Mouse (Mus musculus) cerebellum, adult 11-12 months (tissue): ENCODE results near the gene Acy3.
A peak's percentile ranks its signal among the peaks of the same experiment; 100 is the strongest.
"Not testable (repeated sequence)": the region's sequence is repeated elsewhere in the genome, so short reads cannot be mapped to it uniquely, and the experiment has no call there.

ENCODE experiments used
- DNase-seq: peaks from one replicate; pipeline ENCODE4 v3.0.0; 2022

Acy3 gene

DNA sequence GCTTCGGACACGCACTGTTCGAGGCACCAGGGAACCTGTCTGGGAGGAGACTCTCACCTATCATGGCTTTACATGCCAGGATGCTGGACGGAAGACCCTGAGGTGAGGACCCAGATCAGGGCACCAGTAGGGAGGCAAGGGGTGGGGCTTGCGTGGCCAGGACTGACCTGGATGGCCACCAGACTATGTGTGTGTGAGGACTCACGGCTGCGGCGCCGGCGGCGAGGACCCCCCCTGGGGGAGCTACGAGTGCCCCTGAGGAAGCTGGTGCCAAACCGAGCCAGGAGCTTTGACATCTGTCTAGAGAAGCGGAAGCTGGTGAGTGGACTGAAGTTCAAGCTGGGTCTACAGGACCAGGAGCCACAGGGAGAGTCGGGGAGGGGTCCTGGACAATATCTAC is 18.0 kb downstream of the Acy3 start:
- DNase-seq: no peak

DNA sequence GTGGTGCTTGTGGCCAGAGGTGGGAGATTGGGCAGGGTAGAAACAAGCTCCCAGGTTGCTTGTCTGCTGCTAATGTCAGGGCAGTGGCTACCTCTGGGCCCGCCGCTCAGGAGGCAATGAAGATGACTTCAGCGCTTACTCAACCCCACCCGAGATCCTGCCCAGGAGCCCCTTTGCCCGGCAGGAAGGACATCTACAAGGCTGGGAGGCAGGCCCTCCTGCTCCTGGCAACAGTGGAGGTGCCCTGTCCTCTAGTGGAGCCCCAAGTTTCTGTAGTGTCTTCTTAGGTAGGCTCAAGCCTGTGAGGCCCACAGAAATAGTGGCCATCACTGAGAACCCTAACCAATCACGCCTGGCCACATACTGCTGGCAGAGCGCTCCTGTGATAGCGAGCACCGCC is 18.7 kb downstream of the Acy3 start:
- DNase-seq: no peak

DNA sequence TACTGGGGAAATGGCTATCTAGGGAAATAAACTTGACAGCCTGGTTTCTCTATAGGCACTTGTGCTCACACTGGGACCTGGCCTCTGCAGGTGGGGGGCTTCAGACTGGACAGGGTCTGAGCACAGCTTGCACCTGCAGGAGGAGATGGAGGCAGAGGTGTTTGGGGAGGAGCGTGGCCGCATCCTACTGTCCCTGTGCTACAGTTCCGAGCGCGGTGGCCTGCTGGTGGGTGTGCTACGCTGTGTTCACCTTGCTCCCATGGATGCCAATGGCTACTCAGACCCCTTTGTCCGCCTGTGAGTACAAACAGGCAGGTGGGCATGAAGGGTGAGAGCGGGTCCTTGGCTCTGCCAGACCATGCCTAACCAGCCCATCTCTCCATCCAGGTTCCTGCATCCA is 19.6 kb downstream of the Acy3 start:
- no peak for DNase-seq

DNA sequence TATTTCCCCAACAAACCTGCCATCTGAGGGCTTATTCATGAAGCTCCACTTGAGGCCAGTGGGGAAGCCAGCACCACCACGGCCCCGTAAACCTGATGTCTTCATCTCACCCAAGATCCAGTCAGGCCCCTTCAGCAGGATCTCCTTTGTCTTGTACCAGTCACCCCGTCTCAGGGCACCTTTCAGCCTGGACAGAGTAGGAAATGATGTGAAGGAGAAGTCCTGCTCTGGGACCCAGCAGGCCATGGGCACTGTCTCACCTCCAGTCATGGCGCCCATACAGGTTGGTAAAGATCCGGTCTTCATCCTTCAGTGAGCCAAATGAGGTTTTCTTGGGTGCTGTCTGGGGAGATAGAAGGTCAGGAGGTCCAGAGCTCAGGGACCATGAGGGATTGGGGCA is 24.7 kb downstream of the Acy3 start:
- DNase-seq: peak; percentile 36

DNA sequence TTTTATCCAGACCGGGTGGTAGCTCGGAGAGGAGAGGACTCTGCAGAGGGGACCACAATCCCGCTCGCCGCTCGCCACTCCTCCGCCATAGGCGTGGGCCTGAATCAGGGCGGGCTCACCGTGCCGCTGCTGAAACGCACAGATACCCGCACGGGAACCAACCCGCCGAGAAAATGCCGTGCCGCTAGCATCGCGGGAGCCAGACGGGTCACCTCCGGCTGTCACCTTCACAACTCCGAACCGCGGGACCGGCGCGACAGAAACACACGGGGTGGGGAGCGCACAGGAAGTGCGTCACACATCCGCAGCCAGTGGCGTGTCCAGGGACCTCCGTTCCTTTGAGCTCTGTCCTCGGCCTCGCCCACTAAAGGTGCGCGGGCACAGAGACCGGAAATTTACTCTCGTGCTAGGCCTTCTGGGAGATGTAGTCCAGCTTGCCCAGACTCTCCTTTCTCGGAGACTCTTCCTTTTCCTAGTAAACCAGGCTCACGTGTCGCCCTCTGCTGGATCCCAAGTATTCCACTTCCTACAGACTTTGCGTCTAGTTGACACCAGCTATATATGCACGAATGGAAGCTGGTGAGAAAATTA is 26.2 kb downstream of the Acy3 start, which contains the start of gene Ndufv1:
TSS of gene Ndufv1 (minus strand) at position 375 of the 591 bp plus-strand sequence.
- peak; percentile 99 for DNase-seq

DNA sequence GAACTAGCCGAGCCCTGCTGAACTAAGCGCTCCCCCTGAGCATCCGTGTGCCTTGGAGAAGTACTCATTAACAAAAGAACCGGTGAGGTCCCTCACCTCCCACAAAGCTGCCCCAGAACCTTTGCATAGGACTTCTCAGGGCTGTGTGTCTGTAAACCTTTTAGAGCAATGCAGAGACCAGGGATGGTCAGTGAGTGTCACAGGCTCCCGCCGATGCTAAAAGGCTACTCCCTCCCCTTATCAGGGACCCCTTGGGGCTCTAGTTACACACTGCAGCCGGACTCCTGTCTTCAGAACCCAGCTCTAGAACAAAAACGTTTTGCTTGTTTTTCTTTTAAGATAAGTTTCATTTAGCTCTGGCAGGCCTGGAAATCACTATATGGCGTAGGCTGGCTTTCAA is 26.7 kb downstream of the Acy3 start:
- DNase-seq: no peak

DNA sequence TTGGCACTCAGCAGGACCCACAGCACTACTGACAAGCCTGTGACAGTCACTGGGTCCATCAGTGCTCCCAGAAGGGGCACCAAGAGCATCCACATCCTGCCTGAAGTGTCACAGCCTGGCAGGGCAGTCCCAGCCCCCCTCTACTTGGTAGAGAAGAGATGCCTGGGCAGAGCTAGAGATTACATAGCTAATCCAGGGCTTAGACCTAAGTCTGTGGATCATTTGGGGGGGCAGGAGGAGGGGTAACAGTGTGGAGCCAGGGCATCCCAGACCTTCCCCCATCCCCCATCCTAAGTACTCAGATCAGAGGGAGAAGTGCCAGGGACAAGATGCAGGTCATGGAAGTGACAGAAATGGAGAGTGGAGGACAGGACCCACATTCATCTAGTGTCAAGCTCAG is 28.4 kb downstream of the Acy3 start:
- DNase-seq: peak; percentile 41

DNA sequence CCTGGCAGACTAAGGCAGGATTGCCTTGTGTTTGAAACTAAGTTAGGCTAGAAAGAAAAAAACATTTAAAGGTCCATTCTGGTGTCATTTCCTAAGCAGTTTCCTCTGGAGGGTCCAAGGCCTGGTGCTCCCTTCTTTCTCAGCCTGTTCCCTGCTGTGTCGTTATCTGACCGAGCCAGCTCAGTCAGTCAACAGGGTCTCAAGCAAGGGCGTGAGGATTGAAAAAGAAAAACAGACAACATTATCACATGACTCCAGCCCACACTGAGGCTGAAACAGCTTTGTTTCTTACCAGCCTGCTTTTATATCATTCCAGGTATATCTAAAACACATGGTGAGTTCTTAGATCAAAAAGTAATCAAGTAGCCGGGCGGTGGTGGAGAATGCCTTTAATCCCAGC is 29.3 kb downstream of the Acy3 start:
- DNase-seq: no peak

DNA sequence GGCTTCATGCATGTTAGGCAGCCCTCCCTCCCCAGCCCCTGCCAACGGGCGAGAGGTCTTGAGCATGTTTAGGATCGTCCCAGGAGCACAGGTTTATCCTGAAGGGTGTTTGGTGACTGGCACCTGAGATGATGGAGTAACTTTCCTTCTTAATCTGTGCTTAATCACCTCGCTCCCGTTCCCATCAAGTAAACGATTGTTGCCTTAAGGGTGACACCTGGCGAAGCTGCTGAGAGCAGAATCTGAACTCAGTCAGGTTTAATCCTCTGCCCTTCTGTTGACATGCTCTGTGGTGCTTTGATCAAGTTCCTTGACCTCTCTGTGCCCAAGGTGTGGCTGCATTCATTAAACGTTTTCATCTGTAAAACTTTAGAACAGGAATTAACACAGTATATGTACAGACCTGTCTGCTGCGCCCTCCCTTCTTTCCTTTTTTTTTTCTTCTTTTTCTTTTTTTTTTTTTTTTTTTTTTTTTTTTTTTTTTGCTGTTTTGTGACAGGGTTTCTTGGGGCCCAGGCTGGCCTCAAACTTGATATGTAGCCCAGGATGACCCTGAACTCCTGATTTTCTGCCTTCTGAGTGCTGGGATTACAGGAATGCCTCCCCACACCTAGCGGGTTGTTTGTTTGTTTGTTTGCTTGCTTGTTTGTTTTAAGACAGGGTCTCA is 31.7 kb downstream of the Acy3 start:
- DNase-seq: no peak

DNA sequence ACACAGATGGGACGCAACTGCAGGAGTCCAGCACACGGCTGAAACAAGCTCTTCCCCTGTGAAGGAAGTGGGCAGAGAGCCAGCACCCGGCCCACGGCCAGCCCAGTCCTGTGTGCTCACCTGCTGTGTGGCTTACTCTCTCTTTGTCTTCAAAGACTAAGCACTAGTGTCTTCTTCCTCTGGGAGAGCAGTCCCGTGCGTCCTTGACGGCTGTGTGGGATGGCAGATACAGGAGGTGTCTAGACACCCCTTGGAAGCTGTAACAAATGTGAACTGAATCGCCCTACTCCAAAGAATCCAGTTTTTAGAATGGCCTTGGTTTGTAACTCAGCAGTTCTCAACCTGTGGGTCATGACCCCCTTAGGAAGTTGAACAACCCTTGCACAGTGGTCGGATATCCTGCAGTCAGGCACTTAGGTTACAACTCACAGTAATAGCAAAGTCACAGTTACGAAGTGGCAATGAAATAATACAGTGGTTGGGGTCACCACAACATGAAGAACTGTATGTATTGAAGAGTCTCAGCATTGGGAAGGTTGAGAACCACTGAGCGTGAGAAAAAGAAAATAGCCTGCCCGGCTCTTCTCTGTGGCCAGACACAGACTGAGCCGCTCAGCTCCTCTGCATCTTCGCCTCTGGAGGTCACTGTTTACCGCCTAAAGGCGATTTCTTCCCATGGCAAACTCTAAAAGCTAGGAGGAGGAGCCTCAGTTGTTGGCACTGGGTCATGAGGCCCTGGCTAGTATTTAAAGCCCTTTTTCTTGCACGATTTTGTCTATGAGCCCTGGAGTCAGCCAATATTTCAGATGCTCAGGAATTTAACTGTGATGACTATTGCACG is 32.6 kb downstream of the Acy3 start:
- peak; percentile 88 for DNase-seq

DNA sequence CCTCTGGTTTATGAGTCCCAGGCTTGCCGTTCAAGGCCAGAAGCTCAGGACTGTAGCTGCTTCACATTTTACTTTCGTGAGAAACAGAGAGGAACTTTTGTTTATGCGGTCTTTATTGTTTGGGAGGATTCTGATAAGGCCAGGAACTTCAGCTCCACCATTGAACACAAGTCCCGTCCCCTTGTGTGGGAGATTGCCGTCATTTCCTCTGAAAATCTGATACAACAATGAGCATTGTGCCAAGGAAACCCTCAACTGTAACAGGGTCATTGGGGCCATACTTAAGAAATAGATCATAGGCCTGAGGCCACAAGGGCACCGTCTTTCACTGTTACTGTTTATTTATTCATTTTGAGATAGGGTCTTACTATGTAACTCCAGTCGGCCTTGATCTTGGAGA is 36.8 kb downstream of the Acy3 start:
- no peak for DNase-seq

DNA sequence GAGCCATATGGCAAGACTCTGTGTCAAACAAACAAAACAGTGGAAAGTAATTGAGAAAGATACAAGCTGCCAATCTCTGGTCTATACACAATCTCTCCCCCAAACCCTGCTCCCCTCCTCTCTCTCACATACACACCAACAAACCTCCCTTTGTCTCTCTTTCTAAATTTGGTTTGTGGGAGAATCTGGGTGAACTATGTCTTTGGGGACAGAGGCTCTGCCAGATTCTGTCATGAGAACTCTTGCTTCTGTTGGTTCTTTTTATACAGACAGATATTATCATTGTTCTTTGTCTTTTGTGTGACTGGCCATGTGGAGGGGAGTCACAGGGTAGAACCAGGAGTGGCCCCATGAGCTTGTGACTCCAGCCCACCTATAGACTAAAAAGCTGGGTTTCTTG is 41.2 kb downstream of the Acy3 start:
- no peak for DNase-seq

DNA sequence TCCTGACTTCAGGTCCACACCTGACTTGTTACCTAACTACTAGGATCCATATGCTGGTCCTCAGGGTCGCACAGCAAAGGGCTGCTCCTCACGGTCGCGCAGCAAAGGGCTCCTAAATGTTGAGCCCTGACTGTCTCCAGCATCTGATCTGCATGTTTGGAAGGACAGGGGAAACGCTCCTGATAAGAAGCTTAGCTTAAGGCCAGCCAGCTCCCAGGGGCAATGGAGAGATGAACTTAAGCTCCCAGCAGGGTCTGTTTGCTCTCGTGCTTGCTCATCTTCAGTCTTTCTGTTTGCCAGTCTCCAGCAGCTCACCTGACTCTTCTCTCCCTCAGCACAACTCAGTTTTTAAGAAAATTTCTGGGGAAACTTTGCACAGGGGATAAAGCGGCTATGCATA is 46.3 kb downstream of the Acy3 start:
- no peak for DNase-seq

DNA sequence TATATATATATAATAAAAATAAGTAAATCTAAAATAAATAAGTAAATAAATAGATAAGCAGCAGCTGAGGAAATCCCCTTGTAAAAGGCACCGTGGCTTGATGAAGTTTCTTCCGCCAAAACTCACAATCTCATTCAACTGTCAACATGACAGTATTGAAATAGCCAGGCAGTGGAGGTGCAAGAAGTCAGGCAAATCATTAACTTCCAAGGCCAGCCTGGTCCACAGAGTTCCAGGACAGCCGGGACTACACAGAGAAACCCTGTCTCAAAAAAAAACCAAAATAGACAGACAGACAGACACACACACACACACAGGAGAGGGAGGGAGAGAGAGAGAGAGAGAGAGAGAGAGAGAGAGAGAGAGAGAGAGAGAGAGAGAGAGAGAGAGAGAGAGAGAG is 46.9 kb downstream of the Acy3 start:
- no peak for DNase-seq

DNA sequence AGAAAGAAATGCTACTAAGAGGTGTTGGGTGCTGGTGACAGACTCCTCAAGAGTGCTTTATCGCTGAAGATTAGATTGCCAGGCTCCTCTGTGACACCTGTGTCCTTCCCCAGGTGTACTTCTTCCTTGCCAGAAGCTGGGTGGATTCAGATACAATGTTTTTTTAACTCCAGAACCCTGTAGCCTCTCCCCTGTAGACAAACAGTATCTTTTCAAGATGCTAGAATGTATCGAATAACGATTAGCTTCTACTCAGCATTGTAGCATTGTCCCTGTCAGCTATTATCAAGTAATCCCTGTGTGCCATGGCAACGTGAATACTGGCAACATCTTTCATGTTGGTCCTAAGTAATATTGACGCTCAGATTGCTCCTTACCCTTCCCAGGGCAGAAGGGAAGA is 47.4 kb downstream of the Acy3 start:
- no peak for DNase-seq

DNA sequence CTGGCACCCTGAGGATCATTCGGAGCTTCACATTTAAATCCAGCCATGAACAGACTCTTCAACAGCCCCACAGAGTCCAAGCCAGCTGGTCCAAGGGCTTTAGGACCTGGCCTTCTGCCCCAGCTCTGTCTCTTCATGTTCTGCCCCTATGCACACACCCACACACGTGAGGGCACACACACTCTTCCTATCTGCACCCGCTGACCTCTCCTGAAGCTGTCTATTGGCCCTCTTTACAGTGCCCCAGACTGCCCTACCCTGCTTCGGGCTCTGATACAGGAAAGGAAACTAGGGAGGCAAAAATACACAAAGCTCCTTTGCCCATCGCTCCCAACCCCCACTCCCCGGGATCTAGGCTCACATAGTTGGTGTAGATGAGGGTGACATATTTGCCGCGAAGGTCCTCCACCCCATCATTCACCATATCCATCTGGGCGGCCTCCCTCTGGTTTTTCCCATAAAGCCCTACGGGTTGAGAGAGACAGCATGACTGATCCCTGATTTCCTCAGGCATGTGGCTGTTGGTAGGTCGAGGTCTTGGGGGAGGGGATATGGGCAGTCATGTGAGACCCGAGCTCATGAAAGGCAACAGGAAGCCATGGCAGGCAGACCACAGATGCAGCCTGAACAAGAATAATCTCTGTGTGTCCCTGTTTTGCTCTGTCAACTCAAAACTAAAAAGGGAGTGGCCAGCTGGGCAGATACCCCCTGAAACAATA is 50.1 kb downstream of the Acy3 start:
- peak; percentile 26 for DNase-seq

DNA sequence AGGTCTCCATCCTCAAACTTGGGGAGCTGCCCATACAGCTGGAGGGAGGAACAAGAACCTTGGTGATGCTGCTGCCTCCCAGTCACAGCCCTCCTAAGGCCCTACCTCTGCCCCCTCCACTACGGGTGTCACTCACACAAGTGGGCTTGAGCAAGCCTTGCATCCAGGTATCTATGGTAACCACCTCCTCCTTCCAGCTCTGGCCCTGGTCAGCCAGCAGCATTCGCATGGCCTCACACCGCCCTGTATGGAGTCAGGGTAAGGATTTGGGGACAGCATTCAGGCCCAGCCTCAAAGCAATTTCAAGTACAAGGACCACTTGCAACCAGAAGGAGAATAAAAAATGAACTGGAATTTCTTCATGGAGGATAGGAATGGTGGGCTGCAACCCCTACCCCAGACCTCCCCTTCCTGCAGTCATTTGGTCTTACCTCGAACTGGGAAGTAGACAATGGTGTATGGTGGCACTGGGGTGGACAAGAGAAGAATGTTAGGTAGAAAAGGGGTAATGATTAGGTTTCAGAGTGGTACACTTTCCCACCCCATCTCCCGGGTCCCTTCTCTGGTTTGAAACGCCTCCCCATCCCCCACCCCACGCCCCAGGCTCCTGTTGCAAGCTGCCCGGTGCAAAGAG is 50.9 kb downstream of the Acy3 start:
- not testable (repeated sequence) for DNase-seq

DNA sequence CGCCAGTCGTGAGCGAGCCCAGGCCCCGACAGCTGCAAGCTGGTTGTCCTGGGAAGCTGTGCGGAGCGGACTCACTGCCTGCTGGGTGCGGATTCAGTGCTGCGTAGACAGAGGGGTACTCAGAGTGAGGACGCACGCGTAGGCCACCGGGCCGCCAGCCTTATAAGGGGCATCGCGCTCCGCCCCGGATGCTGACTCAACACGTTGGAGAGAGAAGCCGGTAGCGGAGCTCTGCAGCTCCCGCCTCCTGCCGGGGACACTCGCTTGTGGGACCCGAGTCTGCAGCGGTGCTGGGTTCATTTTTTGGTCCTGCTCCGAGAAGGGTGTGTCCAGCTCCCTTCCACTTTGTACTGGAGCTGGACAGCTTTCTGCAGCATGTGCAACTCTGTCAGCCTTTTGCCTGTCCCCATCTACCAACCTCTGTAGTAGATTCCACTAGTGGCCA is 51.4 kb downstream of the Acy3 start, which contains the start of gene Gstp1:
TSS of gene Gstp1 (minus strand) at position 198 of the 445 bp plus-strand sequence.
- peak; percentile 83 for DNase-seq
